Mouse (Mus musculus): Measurements from ENCODE around the gene Mmgt2. TPM values are rescaled to one million over a fixed set of nuclear protein-coding genes. Genes with fewer than 3 reads are reported as not detected.
"Not testable (repeated sequence)": the region's sequence is repeated elsewhere in the genome, so short reads cannot be mapped to it uniquely, and the experiment has no call there.

Mmgt2 gene
- polyA plus RNA-seq, 1 experiment from 2014 or later: 38.6 TPM

GRCm38 (mm10) chr11:62644602-62645336 is 3.7 kb upstream of the Mmgt2 start:
- Histone ChIP-seq H3K4me1 (peaks cover 70% of the 10 kb centered on the region), H3K27me3 (ENCODE audit: poor library complexity, severe bottlenecking) (no peaks in the 10 kb centered on the region), H3K4me3 (no peak overlapping the region), H3K27ac (no peak overlapping the region), H3K36me3 (replicated peaks) (peaks cover 19% of the 10 kb centered on the region), H3K9me3 (no peaks in the 10 kb centered on the region)
- DNase-seq (ENCODE audit: extremely low spot score, low spot score): no peak
- 89% methylated on average over 5 of the region's 5 CpGs for WGBS

- DNase-seq (ENCODE audit: extremely low spot score, low spot score): no peak
- WGBS: 94% methylated on average over 4 of the region's 4 CpGs
- Histone ChIP-seq H3K27me3 (ENCODE audit: poor library complexity, severe bottlenecking) (no peaks in the 10 kb centered on the region), H3K9me3 (no peaks in the 10 kb centered on the region), H3K27ac (no peak overlapping the region), H3K4me3 (no peak overlapping the region), H3K36me3 (replicated peaks) (peaks cover 20% of the 10 kb centered on the region), H3K4me1 (peaks cover 67% of the 10 kb centered on the region)
These were observed 3.2 kb upstream of the Mmgt2 start for GRCm38 (mm10) chr11:62645337-62645675.

GRCm38 (mm10) chr11:62645732-62646494 is 2.6 kb upstream of the Mmgt2 start:
- Histone ChIP-seq H3K27me3 (ENCODE audit: poor library complexity, severe bottlenecking) (no peaks in the 10 kb centered on the region), H3K27ac (peak overlapping the region; percentile 94), H3K4me3 (peak overlapping the region; percentile 86), H3K36me3 (replicated peaks) (peaks cover 26% of the 10 kb centered on the region), H3K9me3 (no peaks in the 10 kb centered on the region), H3K4me1 (peaks cover 72% of the 10 kb centered on the region)
- no peak for DNase-seq (ENCODE audit: extremely low spot score, low spot score)
- 59% methylated on average over 8 of the region's 8 CpGs for WGBS

- 70% methylated on average over 4 of the region's 4 CpGs for WGBS
- DNase-seq (ENCODE audit: extremely low spot score, low spot score): no peak
- Histone ChIP-seq H3K27me3 (ENCODE audit: poor library complexity, severe bottlenecking) (no peaks in the 10 kb centered on the region), H3K36me3 (replicated peaks) (peaks cover 32% of the 10 kb centered on the region), H3K4me1 (peaks cover 72% of the 10 kb centered on the region), H3K4me3 (peak overlapping the region; percentile 86), H3K9me3 (no peaks in the 10 kb centered on the region), H3K27ac (peak overlapping the region; percentile 94)
These were observed 2.0 kb upstream of the Mmgt2 start for GRCm38 (mm10) chr11:62646495-62646843.

GRCm38 (mm10) chr11:62646958-62647515 is 1.4 kb upstream of the Mmgt2 start:
- H3K27me3 ChIP-seq (ENCODE audit: poor library complexity, severe bottlenecking): no peaks in the 10 kb centered on the region
- peak overlapping the region; percentile 94; the same call in 1 of the 2 replicates for H3K27ac ChIP-seq
- WGBS: 52% methylated on average over 7 of the region's 7 CpGs
- peak overlapping the region; percentile 86 for H3K4me3 ChIP-seq
- peaks cover 72% of the 10 kb centered on the region for H3K4me1 ChIP-seq
- peaks cover 37% of the 10 kb centered on the region for H3K36me3 ChIP-seq (replicated peaks)
- no peak for DNase-seq (ENCODE audit: extremely low spot score, low spot score)
- H3K9me3 ChIP-seq: no peaks in the 10 kb centered on the region

GRCm38 (mm10) chr11:62647661-62648590 is 538 bp upstream of the Mmgt2 start, which contains the start of gene Lrrc75a:
TSS of gene Lrrc75a (minus strand) at chr11:62648523.
- H3K27me3 ChIP-seq (ENCODE audit: poor library complexity, severe bottlenecking): no peaks in the 10 kb centered on the region
- peak within 1 kb of the TSS; percentile 94 for H3K27ac ChIP-seq
- H3K4me3 ChIP-seq: peak within 1 kb of the TSS; percentile 86
- H3K4me1 ChIP-seq: peaks cover 64% of the 10 kb centered on the region
- peaks cover 45% of the 10 kb centered on the region for H3K36me3 ChIP-seq (replicated peaks)
- 1% methylated on average over 80 of the region's 86 CpGs for WGBS
- DNase-seq (ENCODE audit: extremely low spot score, low spot score): peak; percentile 35
- no peaks in the 10 kb centered on the region for H3K9me3 ChIP-seq

DNA sequence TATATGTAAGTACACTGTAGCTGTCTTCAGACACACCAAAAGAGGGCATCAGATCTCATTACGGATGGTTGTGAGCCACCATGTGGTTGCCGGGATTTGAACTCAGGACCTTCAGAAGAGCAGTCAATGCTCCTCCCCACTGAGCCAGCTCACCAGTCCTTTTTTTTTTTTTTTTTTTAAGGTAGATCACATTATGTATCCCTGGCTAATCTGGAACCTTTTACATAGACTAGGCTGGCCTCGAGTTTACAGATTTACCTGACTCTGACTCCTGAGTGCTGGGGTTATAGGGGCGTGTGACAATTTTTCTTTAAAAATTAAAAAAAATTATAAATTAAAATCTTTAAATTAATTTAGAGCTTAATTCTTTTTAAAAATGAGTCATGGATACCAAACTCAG is 1.3 kb downstream of the Mmgt2 start:
- DNase-seq (ENCODE audit: extremely low spot score, low spot score); H3K9me3 ChIP-seq; H3K27me3 ChIP-seq (ENCODE audit: poor library complexity, severe bottlenecking): not testable (repeated sequence)
- Histone ChIP-seq H3K4me3 (peak overlapping the region; percentile 86; the same call in 1 of the 2 replicates), H3K36me3 (replicated peaks) (peaks cover 44% of the 10 kb centered on the region), H3K27ac (peak overlapping the region; percentile 94; the same call in 1 of the 2 replicates), H3K4me1 (peaks cover 54% of the 10 kb centered on the region)
- WGBS: 87% methylated on average over 4 of the region's 4 CpGs

- Histone ChIP-seq H3K9me3 (no peaks in the 10 kb centered on the region), H3K27ac (no peak overlapping the region), H3K4me3 (no peak overlapping the region), H3K36me3 (replicated peaks) (peaks cover 61% of the 10 kb centered on the region), H3K4me1 (peaks cover 36% of the 10 kb centered on the region), H3K27me3 (ENCODE audit: poor library complexity, severe bottlenecking) (no peaks in the 10 kb centered on the region)
- no peak for DNase-seq (ENCODE audit: extremely low spot score, low spot score)
- WGBS: 95% methylated on average over 3 of the region's 3 CpGs
These were observed 3.1 kb downstream of the Mmgt2 start for GRCm38 (mm10) chr11:62651563-62651962.

- peaks cover 33% of the 10 kb centered on the region for H3K4me1 ChIP-seq
- H3K9me3 ChIP-seq: no peaks in the 10 kb centered on the region
- peaks cover 66% of the 10 kb centered on the region for H3K36me3 ChIP-seq (replicated peaks)
- no peaks in the 10 kb centered on the region for H3K27me3 ChIP-seq (ENCODE audit: poor library complexity, severe bottlenecking)
- no peak overlapping the region for H3K27ac ChIP-seq
- no peak for DNase-seq (ENCODE audit: extremely low spot score, low spot score)
- no peak overlapping the region for H3K4me3 ChIP-seq
- WGBS: 96% methylated on average over 3 of the region's 3 CpGs
These were observed 3.6 kb downstream of the Mmgt2 start for GRCm38 (mm10) chr11:62652080-62652479.

- DNase-seq (ENCODE audit: extremely low spot score, low spot score): no peak
- WGBS: 67% methylated on average over 4 of the region's 4 CpGs
- Histone ChIP-seq H3K36me3 (replicated peaks) (peaks cover 59% of the 10 kb centered on the region), H3K4me3 (no peak overlapping the region), H3K27ac (no peak overlapping the region), H3K4me1 (peaks cover 4% of the 10 kb centered on the region; the same call in 1 of the 2 replicates), H3K27me3 (ENCODE audit: poor library complexity, severe bottlenecking) (no peaks in the 10 kb centered on the region), H3K9me3 (no peaks in the 10 kb centered on the region)
These were observed 12.4 kb downstream of the Mmgt2 start for GRCm38 (mm10) chr11:62660885-62661284.

GRCm38 (mm10) chr11:62664250-62664649 is 15.8 kb downstream of the Mmgt2 start:
- WGBS: 92% methylated on average over 6 of the region's 6 CpGs
- H3K4me1 ChIP-seq: peaks cover 2% of the 10 kb centered on the region; the same call in 1 of the 2 replicates
- no peak for DNase-seq (ENCODE audit: extremely low spot score, low spot score)
- H3K9me3 ChIP-seq: no peaks in the 10 kb centered on the region
- H3K27ac ChIP-seq: no peak overlapping the region
- H3K4me3 ChIP-seq: no peak overlapping the region
- peaks cover 46% of the 10 kb centered on the region for H3K36me3 ChIP-seq (replicated peaks)
- H3K27me3 ChIP-seq (ENCODE audit: poor library complexity, severe bottlenecking): no peaks in the 10 kb centered on the region

DNA sequence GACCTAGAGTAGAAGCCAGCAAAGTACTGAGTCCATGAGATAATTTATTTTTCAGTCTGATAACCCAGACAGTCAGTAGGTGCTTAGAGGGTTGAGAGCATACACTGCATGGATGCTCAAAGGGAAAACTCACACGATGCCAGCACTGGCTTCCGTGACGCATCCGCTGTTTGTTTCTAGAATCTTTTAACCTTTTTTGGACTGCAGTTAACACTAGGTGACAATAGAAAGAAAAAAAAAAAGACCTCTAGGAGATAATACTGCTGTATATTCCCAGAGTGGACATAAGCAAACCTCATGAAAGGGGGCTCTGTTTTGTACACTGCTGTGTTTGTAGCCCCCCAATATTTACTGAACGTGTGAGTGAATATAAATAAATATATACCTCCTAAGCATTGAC is 20.5 kb downstream of the Mmgt2 start:
- no peaks in the 10 kb centered on the region for H3K27me3 ChIP-seq (ENCODE audit: poor library complexity, severe bottlenecking)
- H3K4me3 ChIP-seq: no peak overlapping the region
- H3K27ac ChIP-seq: no peak overlapping the region
- no peak for DNase-seq (ENCODE audit: extremely low spot score, low spot score)
- H3K9me3 ChIP-seq: no peaks in the 10 kb centered on the region
- 90% methylated on average over 5 of the region's 5 CpGs for WGBS
- peaks cover 31% of the 10 kb centered on the region for H3K36me3 ChIP-seq (replicated peaks)
- peaks cover 15% of the 10 kb centered on the region for H3K4me1 ChIP-seq
